Mouse (Mus musculus) CH12.LX (cell line): Measurements from ENCODE around the gene Cd2bp2. TPM values are rescaled to one million over a fixed set of nuclear protein-coding genes. Genes with fewer than 3 reads are reported as not detected.

Experiments used
- DNase-seq: peaks from one replicate; pipeline ENCODE4 v3.0.0-alpha.2; 2013; ENCODE audit errors: extremely low read depth
- H3K27ac ChIP-seq: 2 replicates; pipeline ENCODE4 v1.5.1; 2012; ENCODE audit warnings: low read depth, mild to moderate bottlenecking, control low read depth, moderate library complexity; ENCODE audit not compliant: insufficient read depth
- H3K27me3 ChIP-seq: replicated peaks from 2 replicates; pipeline ENCODE3; 2012; ENCODE audit warnings: inconsistent platforms
- H3K36me3 ChIP-seq, 2 experiments: replicated peaks in 1 of 2; 2 replicates each; pipeline versions ENCODE3 to v1.6.1; 2012; ENCODE audit warnings: inconsistent platforms in 1 of 2, low read length in 1 of 2, mild to moderate bottlenecking in 1 of 2, mixed read lengths in 1 of 2, moderate library complexity in 1 of 2; ENCODE audit not compliant: control insufficient read depth in 1 of 2, insufficient read depth in 1 of 2
- H3K4me1 ChIP-seq, 2 experiments: 2 replicates each; pipeline ENCODE4 v1.6.1; 2012; ENCODE audit warnings: inconsistent platforms in 1 of 2, moderate library complexity in 1 of 2; ENCODE audit not compliant: insufficient read depth in 2 of 2, control insufficient read depth in 1 of 2
- H3K4me2 ChIP-seq: 2 replicates; pipeline ENCODE4 v1.6.1; 2012; ENCODE audit warnings: low read depth, mild to moderate bottlenecking, control low read depth; ENCODE audit not compliant: poor library complexity, insufficient read depth, severe bottlenecking
- H3K4me3 ChIP-seq, 3 experiments: fragments of 150-350 bp in 1 of 3; sonication (generic) in 1 of 3; replicated peaks in 1 of 3; 2 replicates each; pipeline versions ENCODE3 to v1.5.1; 2011 to 2012; ENCODE audit warnings: low read depth in 2 of 3, low read length in 2 of 3, mild to moderate bottlenecking in 2 of 3, moderate library complexity in 2 of 3, control low read depth in 1 of 3, improper control_type of control experiment in 1 of 3, inconsistent platforms in 1 of 3, mixed read lengths in 1 of 3; ENCODE audit not compliant: poor library complexity in 1 of 3
- H3K79me2 ChIP-seq: replicated peaks from 2 replicates; pipeline ENCODE4 v1.6.1; 2012; ENCODE audit warnings: mild to moderate bottlenecking, moderate library complexity; ENCODE audit not compliant: control insufficient read depth, poor library complexity, insufficient read depth, severe bottlenecking; ENCODE audit errors: extremely low read depth
- H3K9ac ChIP-seq: 2 replicates; pipeline ENCODE4 v1.6.1; 2012; ENCODE audit warnings: low read depth, mild to moderate bottlenecking, control low read depth, moderate library complexity; ENCODE audit not compliant: insufficient read depth
- H3K9me3 ChIP-seq: replicated peaks from 2 replicates; pipeline ENCODE3; 2012; ENCODE audit warnings: low read length, inconsistent platforms, mixed read lengths
- BHLHE40 ChIP-seq: IDR thresholded peaks from 2 replicates; pipeline ENCODE4 v1.6.1; 2011; ENCODE audit warnings: mild to moderate bottlenecking, low read depth, low read length, improper control_type of control experiment
- CHD1 ChIP-seq: IDR thresholded peaks from 2 replicates; pipeline ENCODE4 v1.6.1; 2012; ENCODE audit warnings: low read depth, low read length, improper control_type of control experiment, inconsistent platforms
- CTCF ChIP-seq, 2 experiments: IDR thresholded peaks in 1 of 2; conservative IDR thresholded peaks in 1 of 2; 2 replicates each; pipeline ENCODE4 v1.5.1; 2011 to 2012; ENCODE audit warnings: low read depth in 2 of 2, low read length in 2 of 2, improper control_type of control experiment in 1 of 2, inconsistent platforms in 1 of 2, mild to moderate bottlenecking in 1 of 2, moderate library complexity in 1 of 2
- E2F4 ChIP-seq: IDR thresholded peaks from 2 replicates; pipeline ENCODE4 v1.6.1; 2011; ENCODE audit warnings: low read depth, low read length, improper control_type of control experiment; ENCODE audit not compliant: insufficient replicate concordance
- ELF1 ChIP-seq: IDR thresholded peaks from 2 replicates; pipeline ENCODE4 v1.6.1; 2014; ENCODE audit warnings: low read depth, mild to moderate bottlenecking, inconsistent platforms, low read length, improper control_type of control experiment
- IRF4 ChIP-seq: IDR thresholded peaks from 2 replicates; pipeline ENCODE4 v1.6.1; 2014; ENCODE audit warnings: low read depth, mild to moderate bottlenecking, inconsistent platforms, low read length, improper control_type of control experiment
- KAT2A ChIP-seq: IDR thresholded peaks from 2 replicates; pipeline ENCODE4 v1.6.1; 2012; ENCODE audit warnings: low read length, improper control_type of control experiment, inconsistent platforms; ENCODE audit not compliant: insufficient replicate concordance
- MAFK ChIP-seq: IDR thresholded peaks from 2 replicates; pipeline ENCODE4 v1.6.1; 2011; ENCODE audit warnings: low read length, improper control_type of control experiment; ENCODE audit not compliant: insufficient replicate concordance
- MAX ChIP-seq: IDR thresholded peaks from 2 replicates; pipeline ENCODE4 v1.6.1; 2011; ENCODE audit warnings: low read length, improper control_type of control experiment
- MAZ ChIP-seq: IDR thresholded peaks from 2 replicates; pipeline ENCODE4 v1.6.1; 2012; ENCODE audit warnings: low read depth, mild to moderate bottlenecking, inconsistent platforms, low read length, improper control_type of control experiment, moderate library complexity
- MXI1 ChIP-seq: IDR thresholded peaks from 2 replicates; pipeline ENCODE4 v1.6.1; 2011; ENCODE audit warnings: mild to moderate bottlenecking, low read depth, low read length, improper control_type of control experiment
- NRF1 ChIP-seq: IDR thresholded peaks from 2 replicates; pipeline ENCODE4 v1.6.1; 2014; ENCODE audit warnings: low read depth, mild to moderate bottlenecking, inconsistent platforms, low read length, improper control_type of control experiment, moderate library complexity
- POLR2A ChIP-seq: IDR thresholded peaks from 2 replicates; pipeline ENCODE4 v1.6.1; 2011; ENCODE audit warnings: low read depth, mild to moderate bottlenecking, improper control_type of control experiment, low read length
- RAD21 ChIP-seq: IDR thresholded peaks from 2 replicates; pipeline ENCODE4 v1.6.1; 2011; ENCODE audit warnings: low read depth, mild to moderate bottlenecking, low read length, improper control_type of control experiment, moderate library complexity
- SIN3A ChIP-seq: IDR thresholded peaks from 2 replicates; pipeline ENCODE4 v1.6.1; 2012; ENCODE audit warnings: low read length, improper control_type of control experiment, inconsistent platforms
- UBTF ChIP-seq: IDR thresholded peaks from 2 replicates; pipeline ENCODE4 v1.6.1; 2012; ENCODE audit warnings: low read depth, mild to moderate bottlenecking, inconsistent platforms, low read length, improper control_type of control experiment, moderate library complexity
- dilution Hi-C: fragments of 300-500 bp; cut with MboI; formaldehyde crosslinking; loops from 2 replicates; pipeline ENCODE4 v1.14.3; 2020; ENCODE audit warnings: low sequenced_read_pairs; ENCODE audit not compliant: extremely low pct_unique_long_range_greater_than_20kb, extremely low pct_ligation_motif_present
- in situ Hi-C: fragments of 300-500 bp; cut with MboI; formaldehyde crosslinking; loops from 3 replicates; pipeline ENCODE4 v1.14.3; 2019; ENCODE audit warnings: low sequenced_read_pairs, low pct_ligation_motif_present, low pct_unique_long_range_greater_than_20kb, mixed read lengths
- polyA plus RNA-seq: library from polyadenylated mRNA; unstranded; fragments of >175 nt; gene quantifications from 2 replicates; pipeline ENCODE4 v1.2.1, GENCODE M21; 2012; ENCODE audit warnings: low read depth; ENCODE audit not compliant: insufficient read length
- total RNA-seq, 2 experiments: library from RNA; depleted of rRNA; stranded (reverse); fragments of 300-350 nt in 1 of 2; fragments of >200 nt in 1 of 2; gene quantifications; 2 replicates each; pipeline ENCODE4 v1.2.3; 2012 to 2014

Cd2bp2 gene
- total and polyA plus RNA-seq, 3 experiments, result 57.4 to 66.8 (median 62.4) TPM

GRCm38 (mm10) chr7:127243870-127244657, 48.2 kb upstream of the Cd2bp2 start, which contains the start of gene Zfp771 (continued):
- TF ChIP-seq ELF1 (peak; percentile 57; the same call in 1 of the 2 replicates), MXI1 (peak; percentile 89), RAD21 (no peak), MAZ (peak; percentile 66; the same call in 1 of the 2 replicates), MAFK (no peak), CHD1 (no peak; the same call in 1 of the 2 replicates), POLR2A (peak; percentile 98), IRF4 (peak; percentile 42), NRF1 (no peak), KAT2A (no peak), MAX (peak; percentile 48), E2F4 (no peak), SIN3A (peak; percentile 66; the same call in 1 of the 2 replicates)

GRCm38 (mm10) chr7:127243361-127243867, 47.6 kb upstream of the Cd2bp2 start:
- in situ Hi-C loops (no loop called here), dilution Hi-C loops (no loop called here)
- peak overlapping the region; percentile 17 to 82 (median 52) for H3K4me3 ChIP-seq
- H3K9ac ChIP-seq, result peak overlapping the region; percentile 73; the same call in 1 of the 2 replicates
- TF ChIP-seq CTCF (conservative IDR thresholded peaks at IDR 0.05 in 1 of 2, IDR thresholded peaks at IDR 0.05 in 1 of 2; ENCODE audit: low read depth in 2 of 2, low read length in 2 of 2), result peak in 1 of 2 experiments; percentile 20; a peak in 1 of 4 replicates
- no peak for TF ChIP-seq SIN3A
- 0 out of 2 replicates have a peak, but pooled peaks have one; percentile 37 for TF ChIP-seq E2F4
- peak; percentile 35 for TF ChIP-seq BHLHE40
- TF ChIP-seq UBTF, result no peak
- TF ChIP-seq MAX, result peak; percentile 42
- no peaks in the 10 kb centered on the region for H3K27me3 ChIP-seq
- peaks cover 15 to 33% of the 10 kb centered on the region in 2 experiments for H3K36me3 ChIP-seq
- H3K9me3 ChIP-seq, result peaks cover 3% of the 10 kb centered on the region
- DNase-seq, result no peak
- peaks cover 14 to 48% of the 10 kb centered on the region in 2 experiments for H3K4me1 ChIP-seq
- peak overlapping the region; percentile 88 for H3K27ac ChIP-seq
- peaks cover 4% of the 10 kb centered on the region for H3K79me2 ChIP-seq
- H3K4me2 ChIP-seq, result peak overlapping the region; percentile 64; the same call in 1 of the 2 replicates
